Mouse (Mus musculus) intestine, embryonic 16.5 days (tissue): ENCODE data around the gene Thumpd3. TPM values are rescaled to one million over a fixed set of nuclear protein-coding genes. Genes with fewer than 3 reads are reported as not detected.

Experiments used
- polyA plus RNA-seq: library from polyadenylated mRNA; unstranded; fragments of >200 nt; fragmentation: Nextera tagmentation; extraction: Ambion mirVana; gene quantifications from 2 replicates; pipeline ENCODE4 v1.2.1, GENCODE M21; 2015

Thumpd3 gene
- polyA plus RNA-seq, 1 experiment from 2014 or later, result 63.0 TPM

Other genes with a start within 250 kb of the Thumpd3 start
- gene Srgap3, start 99.0 kb upstream of the Thumpd3 start, polyA plus RNA-seq, result 2.1 and 3.5 TPM in 2 replicates
- 58.5 and 61.2 TPM in 2 replicates for gene Setd5, start 31.1 kb downstream of the Thumpd3 start, polyA plus RNA-seq
- 1.2 and 1.5 TPM in 2 replicates for gene Lhfpl4, start 149.2 kb downstream of the Thumpd3 start, polyA plus RNA-seq
- gene Mtmr14, start 191.6 kb downstream of the Thumpd3 start, polyA plus RNA-seq, result 28.8 and 32.3 TPM in 2 replicates
- 0.02 TPM in 1 of 2 replicates, not detected in the other for gene Cpne9, start 236.1 kb downstream of the Thumpd3 start, polyA plus RNA-seq